8 mouse cellular contexts compared by ENCODE assay signal in the genomic region with DNA sequence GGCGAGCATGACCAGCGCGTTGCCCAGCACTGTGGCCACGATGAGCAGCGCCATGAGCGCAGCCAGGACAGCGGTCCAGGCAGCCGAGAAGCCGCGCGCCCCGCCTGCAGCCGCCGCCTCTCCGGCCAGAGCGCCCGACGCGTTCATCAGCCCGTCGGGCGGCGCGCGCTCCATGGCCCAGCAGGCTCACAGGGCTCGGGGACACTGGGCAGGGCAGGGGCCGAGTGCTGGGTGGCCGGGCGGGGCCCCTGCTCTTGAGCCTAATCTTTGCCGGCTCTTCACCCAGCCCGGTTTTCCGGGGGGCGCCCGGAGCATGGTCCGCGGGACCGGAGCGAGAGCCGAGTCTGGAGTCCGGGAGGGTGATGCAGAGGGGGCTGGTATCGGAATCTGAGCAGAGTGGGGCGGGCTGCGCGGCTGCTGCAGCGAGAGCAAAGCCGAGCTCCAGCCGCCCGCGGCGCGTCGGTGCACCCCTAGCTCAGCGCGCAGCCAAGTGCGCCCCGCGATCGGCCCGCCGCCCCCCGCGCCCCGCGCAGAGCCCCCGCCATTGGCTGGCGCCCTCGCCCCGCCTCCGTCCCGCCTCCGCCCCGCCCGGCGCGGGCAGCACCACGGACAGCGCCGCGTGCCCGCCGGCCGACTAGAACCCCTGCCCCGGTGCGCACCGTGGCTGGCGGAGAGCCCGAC. TPM values are rescaled to one million over a fixed set of nuclear protein-coding genes. Genes with fewer than 3 reads are reported as not detected.
DNase-seq lines count a peak whose midpoint lies in the region; ATAC-seq lines count a peak whose summit lies in the region.

A gene (minus strand): TSS at position 511 of the 681 bp plus-strand sequence.

- H3K4me1 ChIP-seq in forebrain, embryonic 13.5 days = peaks cover 42% of the 10 kb centered on the region
- peaks cover 54% of the 10 kb centered on the region for H3K4me1 ChIP-seq in hindbrain, embryonic 10.5 days (replicated peaks)

- H3K9me3 ChIP-seq in forebrain, embryonic 13.5 days (replicated peaks) = no peaks in the 10 kb centered on the region
- H3K9me3 ChIP-seq in hindbrain, embryonic 10.5 days = no peaks in the 10 kb centered on the region

- peak; percentile 38 for DNase-seq in ES-CJ7 (ENCODE audit: low read depth, low spot score)
- peak; percentile 58 for DNase-seq in c-Kit-positive CD71-negative TER-119-negative erythroid progenitor cells, embryonic 14.5 days (ENCODE audit: low read depth)
- DNase-seq in hindbrain, embryonic 10.5 days (ENCODE audit: low spot score) = peak; percentile 79
- DNase-seq in layer of hippocampus, postnatal 14 days (ENCODE audit: low spot score in 2 of 2) = no peak
- peak; percentile 79 for DNase-seq in lung, postnatal 10 days
- DNase-seq in ovary, postnatal 36 days (ENCODE audit: low spot score) = peak; percentile 91
- peak; percentile 83 for DNase-seq in urinary bladder, adult 2 months (ENCODE audit: low spot score)

- H3K27ac ChIP-seq in forebrain, embryonic 13.5 days = no peak within 1 kb of the TSS
- peak within 1 kb of the TSS; percentile 80 for H3K27ac ChIP-seq in hindbrain, embryonic 10.5 days

- H3K27me3 ChIP-seq in forebrain, embryonic 13.5 days = peaks cover 65% of the 10 kb centered on the region
- peaks cover 70% of the 10 kb centered on the region for H3K27me3 ChIP-seq in hindbrain, embryonic 10.5 days (ENCODE audit: insufficient read depth, poor library complexity, severe bottlenecking)

- H3K4me3 ChIP-seq in forebrain, embryonic 13.5 days = peak within 1 kb of the TSS; percentile 58
- H3K4me3 ChIP-seq in hindbrain, embryonic 10.5 days = peak within 1 kb of the TSS; percentile 68

- no peaks in the 10 kb centered on the region for H3K36me3 ChIP-seq in forebrain, embryonic 13.5 days (ENCODE audit: poor library complexity, severe bottlenecking)
- no peaks in the 10 kb centered on the region for H3K36me3 ChIP-seq in hindbrain, embryonic 10.5 days

- peak within 1 kb of the TSS; percentile 61 for H3K9ac ChIP-seq in forebrain, embryonic 13.5 days

- ATAC-seq in forebrain, embryonic 13.5 days = peak; percentile 77

- peak within 1 kb of the TSS; percentile 96 for H3K4me2 ChIP-seq in forebrain, embryonic 13.5 days

- under 1% methylated on average over 80 of the region's 87 CpGs for WGBS in forebrain, embryonic 13.5 days
- 1% methylated on average over 87 of the region's 87 CpGs for WGBS in hindbrain, embryonic 10.5 days

RNA-seq across cellular contexts. Expression of the gene that starts here (rescaled TPM):
- 2.3 and 2.8 TPM in 2 replicates for polyA plus RNA-seq in forebrain, embryonic 13.5 days (2015; fragmentation: Nextera tagmentation; extraction: Ambion mirVana)
- polyA plus RNA-seq in hindbrain, embryonic 10.5 days (2016; fragmentation: Nextera tagmentation; extraction: Ambion mirVana) = 1.5 and 4.2 TPM in 2 replicates
- total RNA-seq in layer of hippocampus, postnatal 14 days (2021) = 10 to 100 TPM; 24.8 to 33.6 TPM
- 2.9 and 3.2 TPM in 2 replicates for polyA plus RNA-seq in urinary bladder, adult 2 months (2012; rRNA removed)

Comparison
In these comparisons a context has a peak if more than half of its experiments do, and no peak if none do; other contexts are left out.
1. DNase-seq: peak in ES-CJ7 (single experiment), c-Kit-positive CD71-negative TER-119-negative erythroid progenitor cells, embryonic 14.5 days (single experiment), hindbrain, embryonic 10.5 days (single experiment), lung, postnatal 10 days (single experiment), ovary, postnatal 36 days (single experiment) and urinary bladder, adult 2 months (single experiment); none in layer of hippocampus, postnatal 14 days (0 of 2).